Mouse (Mus musculus) lung, postnatal 0 days (tissue): ENCODE measurements around the gene Oas1h. TPM values are rescaled to one million over a fixed set of nuclear protein-coding genes. Genes with fewer than 3 reads are reported as not detected.
"Not testable (repeated sequence)": the region's sequence is repeated elsewhere in the genome, so short reads cannot be mapped to it uniquely, and the experiment has no call there.

Source experiments
- ATAC-seq: fragments of 200-750 bp; cut with Nextera tagmentation; 2 replicates; pipeline ENCODE4 v1.8.0; 2017; ENCODE audit warnings: moderate library complexity
- DNase-seq: peaks from one replicate; pipeline ENCODE4 v3.0.0-alpha.2; 2016; ENCODE audit warnings: low spot score
- H3K27ac ChIP-seq: fragments of 300-500 bp; sonication (generic); 2 replicates; pipeline ENCODE4 v1.5.1; 2014; ENCODE audit warnings: antibody characterized with exemption, mild to moderate bottlenecking, low read length, mixed read lengths
- H3K27me3 ChIP-seq: fragments of 300-500 bp; sonication (generic); replicated peaks from 2 replicates; pipeline ENCODE4 v1.6.1; 2014; ENCODE audit warnings: low read length, mixed read lengths; ENCODE audit not compliant: insufficient read depth
- H3K36me3 ChIP-seq: fragments of 300-500 bp; sonication (generic); 2 replicates; pipeline ENCODE4 v1.6.1; 2014; ENCODE audit warnings: low read length, mixed read lengths; ENCODE audit not compliant: insufficient read depth
- H3K4me1 ChIP-seq: fragments of 300-500 bp; sonication (generic); 2 replicates; pipeline ENCODE4 v1.6.1; 2014; ENCODE audit warnings: antibody characterized with exemption, low read depth, low read length, mixed read lengths; ENCODE audit not compliant: insufficient read depth
- H3K4me2 ChIP-seq: fragments of 300-500 bp; sonication (generic); replicated peaks from 2 replicates; pipeline ENCODE4 v1.6.1; 2014; ENCODE audit warnings: low read depth, mild to moderate bottlenecking, low read length, moderate library complexity, mixed read lengths
- H3K4me3 ChIP-seq: fragments of 300-500 bp; sonication (generic); 2 replicates; pipeline ENCODE4 v1.5.1; 2014; ENCODE audit warnings: low read depth, low read length
- H3K9ac ChIP-seq: fragments of 300-500 bp; sonication (generic); replicated peaks from 2 replicates; pipeline ENCODE4 v1.6.1; 2014; ENCODE audit warnings: low read depth, mild to moderate bottlenecking
- H3K9me3 ChIP-seq: fragments of 300-500 bp; sonication (generic); 2 replicates; pipeline ENCODE4 v1.6.1; 2016; ENCODE audit warnings: low read length, mixed read lengths
- CTCF ChIP-seq: IDR thresholded peaks from 2 replicates; pipeline ENCODE4 v1.5.1; 2016; ENCODE audit warnings: antibody characterized with exemption, mild to moderate bottlenecking
- EP300 ChIP-seq: IDR thresholded peaks from 2 replicates; pipeline ENCODE4 v1.6.1; 2016; ENCODE audit warnings: antibody characterized with exemption, mild to moderate bottlenecking, control low read depth
- WGBS: fragments of 180-500 bp; shearing (Covaris S2); extraction: QIAGEN DNeasy Blood & Tissue Kit; methylation state at CpG from one replicate; pipeline ENCODE4 v1.1.7; 2014; 5-methylcytosine and 5-hydroxymethylcytosine counted together
- microRNA-seq: library from miRNA; unstranded; fragments of <30 nt; microRNA quantifications from one replicate; pipeline ENCODE4, GENCODE M21; 2016
- polyA plus RNA-seq: library from polyadenylated mRNA; unstranded; fragments of >200 nt; fragmentation: Nextera tagmentation; extraction: Ambion mirVana; gene quantifications from 2 replicates; pipeline ENCODE4 v1.2.1, GENCODE M21; 2015

The Oas1h gene
- polyA plus RNA-seq, 1 experiment from 2014 or later = not detected

DNA sequence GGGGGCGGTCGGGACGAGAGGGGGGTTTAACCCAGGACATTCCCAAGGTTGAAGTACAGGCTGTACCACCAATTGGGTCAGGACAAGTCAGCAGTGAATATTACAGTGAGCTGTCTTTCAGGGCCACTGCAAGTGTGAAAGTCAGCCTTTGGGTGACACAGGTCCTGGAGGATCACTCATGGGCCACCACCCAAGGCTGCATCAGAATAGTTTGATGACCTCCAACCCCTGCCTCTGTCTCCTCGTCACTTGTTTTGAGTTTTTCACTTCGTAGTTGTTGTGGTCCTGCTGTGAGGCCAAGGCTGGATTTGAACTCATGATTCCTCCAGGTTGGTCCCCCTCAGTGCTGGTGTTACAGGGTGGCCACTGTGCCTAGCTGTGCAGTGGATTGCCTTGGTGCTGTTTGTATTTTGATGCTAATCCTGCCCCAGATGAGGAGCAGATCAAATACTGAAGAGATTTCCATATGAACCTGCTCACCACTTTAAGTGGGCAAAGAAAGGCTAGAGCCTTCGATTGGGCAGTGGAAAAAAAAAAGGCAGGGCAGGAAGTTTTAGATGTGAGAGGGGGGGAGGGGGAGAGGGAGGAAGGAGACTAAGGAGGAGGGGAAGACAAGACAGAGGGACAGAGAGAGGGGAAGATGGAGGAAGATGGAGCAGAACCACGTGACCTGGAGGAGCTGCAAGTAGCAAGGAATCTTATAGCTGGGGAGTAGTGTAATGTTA lies 47.1 kb downstream of the Oas1h start:
- Histone ChIP-seq H3K9me3 (no peaks in the 10 kb centered on the region), H3K36me3 (no peaks in the 10 kb centered on the region), H3K27ac (no peak overlapping the region), H3K4me2 (no peak overlapping the region), H3K27me3 (no peaks in the 10 kb centered on the region), H3K4me1 (no peaks in the 10 kb centered on the region), H3K9ac (no peak overlapping the region), H3K4me3 (no peak overlapping the region)
- no peak for TF ChIP-seq CTCF
- TF ChIP-seq EP300 = no peak
- DNase-seq (no peak), ATAC-seq (no peak)
- 51% methylated on average over 7 of the region's 7 CpGs for WGBS

DNA sequence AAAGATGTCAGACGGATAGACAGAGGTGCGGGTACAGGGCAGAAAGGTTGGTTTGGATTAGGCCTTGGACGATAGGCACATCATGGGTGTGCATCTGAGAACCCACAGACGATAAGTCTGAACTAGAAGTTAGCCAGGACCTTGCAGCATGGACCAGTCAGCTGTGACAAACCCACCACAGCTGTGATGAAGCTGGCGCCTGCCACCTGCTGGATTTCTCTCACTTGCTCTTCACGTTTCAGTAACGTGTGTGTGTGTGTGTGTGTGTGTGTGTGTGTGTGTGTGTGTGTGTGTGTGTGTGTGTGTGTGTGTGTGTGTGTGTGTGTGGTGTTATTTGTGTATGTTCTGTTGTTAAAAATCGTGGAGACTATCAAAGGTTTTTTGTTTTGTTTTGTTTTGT lies 53.0 kb downstream of the Oas1h start, which contains the start of gene Oas1d:
Gene Oas1d (plus strand): TSS at position 333 of the 400 bp plus-strand sequence.
- not testable (repeated sequence) for H3K4me3 ChIP-seq, H3K36me3 ChIP-seq, H3K9me3 ChIP-seq, H3K27me3 ChIP-seq, H3K9ac ChIP-seq, H3K27ac ChIP-seq, ATAC-seq, H3K4me2 ChIP-seq, DNase-seq, H3K4me1 ChIP-seq
- 38% methylated on average over 8 of the region's 8 CpGs for WGBS

DNA sequence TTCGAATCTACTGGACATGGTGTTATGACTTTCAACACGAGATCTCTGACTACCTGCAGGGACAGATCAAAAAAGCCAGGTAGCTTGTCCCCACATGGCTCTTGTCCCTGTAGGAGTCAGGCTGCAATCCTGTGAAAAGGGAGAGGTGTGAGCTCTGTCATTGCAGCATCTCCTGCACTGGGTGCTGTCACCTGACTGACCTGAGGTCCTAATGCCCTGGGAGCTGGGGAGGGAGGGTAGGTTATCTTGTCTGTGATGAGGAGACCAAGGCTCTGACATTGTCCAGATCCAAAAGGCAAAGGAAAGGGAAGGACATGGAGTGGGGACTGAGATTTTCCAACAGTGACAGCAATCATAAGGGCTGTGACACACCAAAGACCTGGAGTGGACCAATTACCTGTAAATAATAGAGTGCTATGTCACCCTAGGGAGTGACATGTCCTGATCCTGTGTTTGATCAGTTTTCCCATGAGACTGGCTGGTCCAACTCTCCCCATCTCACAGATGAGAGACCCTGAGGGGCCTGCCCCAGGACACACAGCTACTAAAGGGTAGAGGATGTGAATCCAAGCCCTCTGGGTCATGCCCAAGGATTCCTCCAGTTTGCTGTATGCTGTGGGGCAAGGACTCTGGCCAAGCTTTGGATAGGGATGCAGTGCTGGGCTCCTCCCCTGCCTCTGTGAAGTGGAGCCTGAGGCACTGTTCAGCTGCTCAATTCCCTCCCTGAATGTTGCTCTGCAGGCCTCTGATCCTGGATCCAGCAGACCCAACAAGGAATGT lies 58.1 kb downstream of the Oas1h start:
- 52% methylated on average over 2 of the region's 2 CpGs for WGBS
- H3K36me3 ChIP-seq, H3K4me2 ChIP-seq, H3K4me3 ChIP-seq, H3K9ac ChIP-seq, H3K9me3 ChIP-seq, H3K27ac ChIP-seq, DNase-seq, H3K4me1 ChIP-seq, H3K27me3 ChIP-seq, ATAC-seq: not testable (repeated sequence)

DNA sequence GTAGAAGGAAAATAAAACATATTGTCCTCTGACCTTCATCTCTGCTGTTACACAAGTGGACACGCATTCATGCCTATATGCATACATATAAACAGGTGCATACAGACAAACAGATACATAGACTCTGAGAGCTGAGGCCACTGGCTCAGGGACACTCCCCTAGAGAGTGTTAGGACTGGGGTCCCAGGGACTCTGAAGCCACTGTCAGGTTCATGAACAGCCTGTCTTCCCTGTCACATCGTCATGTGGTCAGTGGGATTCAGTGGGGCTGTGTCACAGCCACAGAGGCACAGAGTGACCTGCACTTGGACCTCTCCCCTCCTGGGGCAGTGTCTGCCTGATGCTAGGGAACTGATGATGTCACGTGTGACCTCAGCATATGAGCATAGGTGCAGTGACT lies 59.1 kb downstream of the Oas1h start:
- WGBS = 61% methylated on average over 3 of the region's 3 CpGs
- ATAC-seq = no peak
- H3K9me3 ChIP-seq = no peaks in the 10 kb centered on the region

More for the DNA sequence above, 59.1 kb downstream of the Oas1h start:
- H3K27ac ChIP-seq = no peak overlapping the region
- no peak overlapping the region for H3K4me2 ChIP-seq
- no peaks in the 10 kb centered on the region for H3K36me3 ChIP-seq
- DNase-seq = no peak
- H3K4me1 ChIP-seq = no peaks in the 10 kb centered on the region
- H3K4me3 ChIP-seq = no peak overlapping the region
- no peaks in the 10 kb centered on the region for H3K27me3 ChIP-seq
- H3K9ac ChIP-seq = no peak overlapping the region
- TF ChIP-seq EP300 = no peak

Small RNA genes within 50 kb of the gene (microRNA-seq; reads per million reads assigned to microRNA genes)
- gene Gm22907 = not detected

Other genes starting within 250 kb of the Oas1h start
- gene Rita1, start 248.8 kb upstream of the Oas1h start, polyA plus RNA-seq = 9.9 and 10.0 TPM in 2 replicates
- 24.9 and 25.4 TPM in 2 replicates for gene Ddx54, start 248.7 kb upstream of the Oas1h start, polyA plus RNA-seq
- 1.3 and 2.0 TPM in 2 replicates for gene Cfap73, start 227.2 kb upstream of the Oas1h start, polyA plus RNA-seq
- gene Rasal1, start 212.6 kb upstream of the Oas1h start, polyA plus RNA-seq = not detected in 2 replicates
- gene Dtx1, start 149.5 kb upstream of the Oas1h start, polyA plus RNA-seq = 0.48 and 0.70 TPM in 2 replicates
- 0.21 and 0.31 TPM in 2 replicates for gene Oas2, start 111.6 kb upstream of the Oas1h start, polyA plus RNA-seq
- 0.20 and 0.31 TPM in 2 replicates for gene Oas3, start 83.8 kb upstream of the Oas1h start, polyA plus RNA-seq
- gene Oas1e, start 65.9 kb upstream of the Oas1h start, polyA plus RNA-seq = 0.30 and 0.60 TPM in 2 replicates
- gene Oas1c, start 48.9 kb upstream of the Oas1h start, polyA plus RNA-seq = 1.5 and 1.7 TPM in 2 replicates
- not detected in 2 replicates for gene Oas1f, start 14.1 kb upstream of the Oas1h start, polyA plus RNA-seq
- gene Oas1g, start 26.2 kb downstream of the Oas1h start, polyA plus RNA-seq = 0.94 and 1.1 TPM in 2 replicates
- 3.0 and 3.1 TPM in 2 replicates for gene Oas1a, start 46.1 kb downstream of the Oas1h start, polyA plus RNA-seq
- not detected in 2 replicates for gene Oas1d, start 53.1 kb downstream of the Oas1h start, polyA plus RNA-seq
- gene Rph3a, start 148.7 kb downstream of the Oas1h start, polyA plus RNA-seq = not detected in 2 replicates